Mouse (Mus musculus) adrenal gland, postnatal 10 days (tissue): ENCODE measurements around the gene Mt2. TPM values are rescaled to one million over a fixed set of nuclear protein-coding genes. Genes with fewer than 3 reads are reported as not detected.

Source experiments
- DNase-seq: peaks from one replicate; pipeline ENCODE4 v3.0.0; 2021; ENCODE audit warnings: mixed read lengths
- total RNA-seq, 2 experiments: library from RNA; stranded (reverse); gene quantifications; 2 replicates each; pipeline ENCODE4 v1.2.3; 2021

Gene Mt2
- total RNA-seq, 2 experiments from 2014 or later: 67.8 to 348 TPM

GRCm38 (mm10) chr8:94172809-94173732, 607 bp downstream of the Mt2 start:
- no peak for DNase-seq

- no peak for DNase-seq
These were observed 1.5 kb downstream of the Mt2 start for GRCm38 (mm10) chr8:94173848-94174403.

DNA sequence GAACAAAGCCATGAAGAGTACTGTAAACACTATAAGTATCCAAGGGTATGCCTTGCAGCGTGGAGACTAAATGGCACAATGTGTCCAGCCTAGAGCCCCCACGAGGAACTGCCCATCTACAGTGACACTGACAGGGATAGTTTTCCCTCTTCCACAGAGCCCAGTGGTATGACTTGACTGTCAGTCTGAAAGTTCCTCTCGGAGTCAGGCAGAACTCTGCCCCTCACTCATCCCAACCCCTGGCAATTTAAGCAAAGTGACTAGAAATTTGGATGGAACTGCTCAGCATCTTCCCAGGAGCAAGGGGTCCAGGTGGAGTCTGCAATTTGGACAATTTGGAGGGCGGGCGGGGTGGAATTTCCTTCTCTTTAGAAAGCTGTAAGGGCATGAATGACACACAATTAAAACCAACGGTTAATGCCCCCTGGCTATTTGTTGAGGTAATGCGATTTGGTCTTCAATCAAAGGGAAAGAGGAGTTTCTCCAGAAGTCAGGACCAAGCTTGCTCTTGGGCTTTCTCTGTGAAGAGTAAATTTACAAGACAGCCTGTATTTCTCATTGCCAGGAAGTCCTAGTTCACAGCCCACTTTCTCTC, 2.3 kb downstream of the Mt2 start:
- no peak for DNase-seq

- no peak for DNase-seq
These were observed 5.4 kb downstream of the Mt2 start for GRCm38 (mm10) chr8:94177716-94178390.

- DNase-seq: peak; percentile 94
These were observed 6.6 kb downstream of the Mt2 start, which contains the start of gene Mt1 for GRCm38 (mm10) chr8:94178857-94179712. Gene Mt1 (plus strand): TSS chr8:94179082.

DNA sequence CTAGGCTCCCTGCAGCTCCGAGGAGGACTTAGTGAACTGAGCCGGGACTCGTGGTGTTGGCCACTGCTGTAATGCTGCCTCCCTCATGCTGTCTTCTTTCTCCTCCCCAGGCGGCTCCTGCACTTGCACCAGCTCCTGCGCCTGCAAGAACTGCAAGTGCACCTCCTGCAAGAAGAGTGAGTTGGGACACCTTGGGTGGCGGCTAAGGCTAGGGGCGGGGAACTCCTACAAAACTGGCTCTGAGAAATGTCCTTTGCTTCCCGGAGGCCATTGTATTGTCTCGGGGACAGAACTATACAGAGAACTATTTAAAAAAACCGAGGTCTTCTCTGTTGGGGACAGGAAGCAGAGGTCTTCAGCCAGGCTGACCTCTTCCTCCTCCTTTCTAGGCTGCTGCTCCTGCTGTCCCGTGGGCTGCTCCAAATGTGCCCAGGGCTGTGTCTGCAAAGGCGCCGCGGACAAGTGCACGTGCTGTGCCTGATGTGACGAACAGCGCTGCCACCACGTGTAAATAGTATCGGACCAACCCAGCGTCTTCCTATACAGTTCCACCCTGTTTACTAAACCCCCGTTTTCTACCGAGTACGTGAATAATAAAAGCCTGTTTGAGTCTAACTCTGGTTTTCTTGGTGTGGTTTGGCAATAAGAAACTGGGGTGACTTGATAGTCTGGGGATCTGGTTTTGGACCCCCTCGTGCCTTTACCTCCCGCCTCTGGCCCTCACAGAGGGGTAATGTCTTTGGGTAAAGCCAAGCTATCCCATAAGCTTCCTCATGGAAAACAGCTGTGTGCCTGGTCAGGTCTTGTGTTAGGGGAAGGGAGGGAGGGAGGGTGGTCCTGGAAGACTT, 7.5 kb downstream of the Mt2 start:
- peak; percentile 56 for DNase-seq

- DNase-seq: no peak
These were observed 8.1 kb downstream of the Mt2 start for GRCm38 (mm10) chr8:94180561-94180908.

GRCm38 (mm10) chr8:94182055-94182929, 9.8 kb downstream of the Mt2 start:
- DNase-seq: no peak

GRCm38 (mm10) chr8:94183117-94183516, 10.7 kb downstream of the Mt2 start:
- peak; percentile 90 for DNase-seq

DNA sequence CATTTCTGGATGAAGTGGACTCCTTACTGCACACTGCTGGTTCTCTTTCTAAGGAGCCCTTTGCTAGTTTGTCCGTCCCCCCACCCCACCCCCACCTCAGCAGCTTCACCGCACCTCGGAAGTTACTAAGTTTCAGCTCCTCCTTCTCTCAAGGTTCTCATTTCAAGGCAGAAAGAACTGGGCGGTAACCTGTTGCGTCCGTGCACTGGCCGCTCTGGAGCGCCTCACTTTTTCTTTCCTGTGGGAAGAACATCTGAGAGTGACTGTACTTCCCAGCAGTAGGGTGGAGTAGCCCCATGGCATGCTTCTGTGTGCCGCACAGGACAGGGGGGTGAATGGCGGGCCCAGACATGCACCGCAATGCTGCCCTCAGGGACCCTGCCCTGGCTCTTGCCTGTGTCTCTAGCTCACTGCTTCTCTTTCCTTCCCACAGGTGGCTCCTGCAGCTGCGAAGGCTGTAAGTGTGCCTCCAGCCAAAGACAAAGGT, 11.9 kb downstream of the Mt2 start:
- no peak for DNase-seq

DNA sequence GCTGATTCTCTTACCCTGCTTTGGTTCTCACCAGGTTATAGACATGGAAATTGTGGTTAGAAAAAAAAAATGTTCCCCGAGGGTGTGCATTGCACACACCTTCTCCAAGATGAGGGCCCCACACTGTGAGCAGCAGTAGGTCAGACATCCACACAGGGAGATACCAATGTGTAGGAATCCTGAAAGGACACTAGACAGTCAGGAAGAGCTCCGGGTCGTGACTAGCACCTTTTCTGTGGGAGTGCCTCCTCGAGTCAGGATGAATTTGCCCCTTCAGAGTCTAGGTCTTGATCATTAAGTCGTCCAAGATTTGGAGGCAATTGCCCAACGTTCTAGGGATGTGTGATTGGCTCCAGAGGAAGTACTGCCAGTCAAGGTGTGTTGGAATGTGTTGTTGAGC, 13.3 kb downstream of the Mt2 start:
- DNase-seq: no peak

GRCm38 (mm10) chr8:94186542-94186941, 14.1 kb downstream of the Mt2 start:
- DNase-seq: peak; percentile 80

GRCm38 (mm10) chr8:94187290-94188002, 15.0 kb downstream of the Mt2 start:
- DNase-seq: no peak

- DNase-seq: peak; percentile 49
These were observed 17.0 kb downstream of the Mt2 start for GRCm38 (mm10) chr8:94189275-94190031.

- DNase-seq: peak; percentile 78
These were observed 18.7 kb downstream of the Mt2 start for GRCm38 (mm10) chr8:94191101-94191691.

- DNase-seq: peak; percentile 47
These were observed 20.5 kb downstream of the Mt2 start for GRCm38 (mm10) chr8:94192926-94193325.

- peak; percentile 39 for DNase-seq
These were observed 22.2 kb downstream of the Mt2 start for GRCm38 (mm10) chr8:94194591-94195223.
